Mouse (Mus musculus): ENCODE measurements at regions not wholly inside any gene's neighbourhood (a gene's known extent, or its start where the extent isn't known, plus 50 kb on each side); places are given as distances from the start of the nearest gene placed in this dataset.
"Not testable (repeated sequence)": the region's sequence is repeated elsewhere in the genome, so short reads cannot be mapped to it uniquely, and the experiment has no call there.

GRCm38 (mm10) chr9:53045788-53046187, 202.1 kb downstream of the Ddx10 start:
- peak; percentile 6 for DNase-seq (ENCODE audit: low spot score)

GRCm38 (mm10) chr9:53033797-53034196, 214.1 kb downstream of the Ddx10 start:
- DNase-seq (ENCODE audit: low spot score) = no peak

- DNase-seq (ENCODE audit: low spot score) = no peak
These were observed 225.8 kb downstream of the Ddx10 start for GRCm38 (mm10) chr9:53022096-53022495.

- DNase-seq (ENCODE audit: low spot score) = no peak
These were observed 237.1 kb downstream of the Ddx10 start for GRCm38 (mm10) chr9:53010741-53011140.

GRCm38 (mm10) chr9:53007395-53007794, 240.5 kb downstream of the Ddx10 start:
- no peak for DNase-seq (ENCODE audit: low spot score)

GRCm38 (mm10) chr9:53006085-53006484, 241.8 kb downstream of the Ddx10 start:
- no peak for DNase-seq (ENCODE audit: low spot score)

GRCm38 (mm10) chr9:53004253-53004978, 243.4 kb downstream of the Ddx10 start:
- DNase-seq (ENCODE audit: low spot score) = no peak

- no peak for DNase-seq (ENCODE audit: low spot score)
These were observed 271.8 kb downstream of the Ddx10 start for GRCm38 (mm10) chr9:52976041-52976440.

- no peak for DNase-seq (ENCODE audit: low spot score)
These were observed 282.2 kb downstream of the Ddx10 start for GRCm38 (mm10) chr9:52965631-52966030.

GRCm38 (mm10) chr9:52959668-52960067, 280.1 kb upstream of the AI593442 start:
- DNase-seq (ENCODE audit: low spot score) = peak; percentile 21

GRCm38 (mm10) chr9:52957245-52957644, 277.7 kb upstream of the AI593442 start:
- no peak for DNase-seq (ENCODE audit: low spot score)

GRCm38 (mm10) chr9:52944081-52944480, 264.5 kb upstream of the AI593442 start:
- no peak for DNase-seq (ENCODE audit: low spot score)

GRCm38 (mm10) chr9:52941637-52941983, 262.0 kb upstream of the AI593442 start:
- no peak for DNase-seq (ENCODE audit: low spot score)

- no peak for DNase-seq (ENCODE audit: low spot score)
These were observed 261.5 kb upstream of the AI593442 start for GRCm38 (mm10) chr9:52940964-52941636.

GRCm38 (mm10) chr9:52935082-52935481, 255.5 kb upstream of the AI593442 start:
- no peak for DNase-seq (ENCODE audit: low spot score)

GRCm38 (mm10) chr9:52917516-52917915, 237.9 kb upstream of the AI593442 start:
- no peak for DNase-seq (ENCODE audit: low spot score)

GRCm38 (mm10) chr9:52888653-52889052, 209.1 kb upstream of the AI593442 start:
- DNase-seq (ENCODE audit: low spot score) = not testable (repeated sequence)

- not testable (repeated sequence) for DNase-seq (ENCODE audit: low spot score)
These were observed 208.4 kb upstream of the AI593442 start for GRCm38 (mm10) chr9:52887997-52888396.

- no peak for DNase-seq (ENCODE audit: low spot score)
These were observed 187.7 kb upstream of the AI593442 start for GRCm38 (mm10) chr9:52867236-52867635.

GRCm38 (mm10) chr9:52860327-52860726, 180.7 kb upstream of the AI593442 start:
- no peak for DNase-seq (ENCODE audit: low spot score)

- peak; percentile 24 for DNase-seq (ENCODE audit: low spot score)
These were observed 178.8 kb upstream of the AI593442 start for GRCm38 (mm10) chr9:52858411-52858810.

- DNase-seq (ENCODE audit: low spot score) = no peak
These were observed 173.8 kb upstream of the AI593442 start for GRCm38 (mm10) chr9:52853338-52853737.

GRCm38 (mm10) chr9:52850552-52850951, 171.0 kb upstream of the AI593442 start:
- DNase-seq (ENCODE audit: low spot score) = no peak

- DNase-seq (ENCODE audit: low spot score) = no peak
These were observed 170.4 kb upstream of the AI593442 start for GRCm38 (mm10) chr9:52849931-52850330.
